Mouse (Mus musculus): Measurements from ENCODE around the gene Abhd6. TPM values are rescaled to one million over a fixed set of nuclear protein-coding genes. Genes with fewer than 3 reads are reported as not detected.

The Abhd6 gene
- polyA plus RNA-seq, 2 experiments = 3.4 to 9.2 TPM

DNA sequence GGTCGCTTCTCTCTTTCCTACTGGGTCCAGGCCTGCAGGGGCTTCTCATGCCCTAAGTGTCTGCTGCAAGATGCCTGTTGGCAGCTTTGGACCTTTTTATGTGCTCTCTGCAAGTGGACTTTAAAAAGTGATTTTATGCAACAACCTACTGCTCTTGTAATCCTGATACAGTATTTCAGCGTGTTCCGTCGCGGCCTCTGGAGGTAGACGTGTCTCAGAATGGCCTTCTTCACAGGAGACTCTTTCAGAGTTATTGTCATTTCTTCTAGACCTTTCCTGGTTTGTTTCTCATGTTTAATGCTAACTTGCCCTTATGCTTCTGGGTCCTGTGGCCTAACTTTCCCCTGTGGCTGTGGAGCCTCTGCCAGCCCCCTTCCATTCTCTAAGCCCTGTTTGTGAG lies 13.1 kb downstream of the Abhd6 start:
- no peak overlapping the region for H3K9ac ChIP-seq (replicated peaks)
- no peaks in the 10 kb centered on the region for H3K36me3 ChIP-seq (replicated peaks; ENCODE audit: control insufficient read depth, insufficient read depth, low read depth)
- DNase-seq (ENCODE audit: low read depth in 3 of 3, low spot score in 3 of 3) = no peak
- no peak overlapping the region for H3K4me3 ChIP-seq (ENCODE audit: insufficient read depth in 1 of 2, low read depth in 2 of 2, low read length in 2 of 2)
- no peak overlapping the region for H3K4me2 ChIP-seq (ENCODE audit: low read depth)
- 87% methylated on average over 6 of the region's 6 CpGs for whole genome bisulfite sequencing (ENCODE audit: insufficient replicate concordance)
- H3K9me3 ChIP-seq (ENCODE audit: control insufficient read depth, low read length) = no peaks in the 10 kb centered on the region
- H3K4me1 ChIP-seq (replicated peaks; ENCODE audit: control insufficient read depth in 2 of 2, insufficient read depth in 2 of 2, low read length in 1 of 2) = peaks cover 0 to 16% of the 10 kb centered on the region in 2 experiments; a peak in 2 of 4 replicates
- no peak for ATAC-seq (ENCODE audit: insufficient read depth)
- no peaks in the 10 kb centered on the region for H3K27me3 ChIP-seq (ENCODE audit: control insufficient read depth, insufficient read depth, low read length)
- TF ChIP-seq EP300 (IDR thresholded peaks at IDR 0.05; ENCODE audit: low read depth) = no peak
- no peak for TF ChIP-seq CTCF (IDR thresholded peaks at IDR 0.05; ENCODE audit: low read depth)
- no peak overlapping the region for H3K27ac ChIP-seq

GRCm38 (mm10) chr14:8016276-8016675 lies 13.6 kb downstream of the Abhd6 start:
- peak in 2 of 3 experiments; percentile 20 to 42 for DNase-seq (ENCODE audit: low read depth in 3 of 3, low spot score in 3 of 3)
- H3K9ac ChIP-seq (replicated peaks) = no peak overlapping the region

DNA sequence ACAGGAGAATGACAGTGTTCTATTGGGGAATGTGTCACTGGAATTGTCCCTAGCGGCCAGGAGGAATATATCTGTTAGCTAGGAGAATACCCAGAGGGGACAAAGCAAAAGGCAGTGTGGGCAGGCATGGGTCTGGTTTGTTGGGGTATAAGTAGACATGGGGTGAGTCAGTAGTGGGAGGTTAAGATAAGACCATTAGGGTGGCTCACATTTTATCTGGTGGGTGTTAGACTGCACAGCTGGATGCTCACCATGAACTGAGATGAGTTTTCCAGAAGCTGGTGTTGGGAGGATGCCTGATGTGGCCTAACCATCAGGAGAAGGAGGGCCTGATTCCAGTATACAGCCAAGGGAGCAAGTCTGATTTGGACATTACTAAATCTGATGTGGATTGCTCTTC lies 14.2 kb downstream of the Abhd6 start:
- ATAC-seq (ENCODE audit: insufficient read depth) (peak; percentile 78), DNase-seq (ENCODE audit: low read depth in 3 of 3, low spot score in 3 of 3) (peak in 1 of 3 experiments; percentile 26)
- H3K9ac ChIP-seq (replicated peaks) = no peak overlapping the region
- 55% methylated on average over 1 of the region's 1 CpGs for WGBS (ENCODE audit: insufficient replicate concordance)
- H3K36me3 ChIP-seq (replicated peaks; ENCODE audit: control insufficient read depth, insufficient read depth, low read depth) = no peaks in the 10 kb centered on the region
- no peaks in the 10 kb centered on the region for H3K27me3 ChIP-seq (ENCODE audit: control insufficient read depth, insufficient read depth, low read length)
- peaks cover 0 to 16% of the 10 kb centered on the region in 2 experiments; a peak in 2 of 4 replicates for H3K4me1 ChIP-seq (replicated peaks; ENCODE audit: control insufficient read depth in 2 of 2, insufficient read depth in 2 of 2, low read length in 1 of 2)
- no peak for TF ChIP-seq CTCF (IDR thresholded peaks at IDR 0.05; ENCODE audit: low read depth)
- TF ChIP-seq EP300 (IDR thresholded peaks at IDR 0.05; ENCODE audit: low read depth) = no peak
- H3K4me2 ChIP-seq (ENCODE audit: low read depth) = peak overlapping the region; percentile 30; the same call in 1 of the 2 replicates
- H3K27ac ChIP-seq = no peak overlapping the region
- H3K9me3 ChIP-seq (ENCODE audit: control insufficient read depth, low read length) = no peaks in the 10 kb centered on the region
- no peak overlapping the region for H3K4me3 ChIP-seq (ENCODE audit: insufficient read depth in 1 of 2, low read depth in 2 of 2, low read length in 2 of 2)

More at GRCm38 (mm10) chr14:8016276-8016675, 13.6 kb downstream of the Abhd6 start:
- Histone ChIP-seq H3K27me3 (ENCODE audit: control insufficient read depth, insufficient read depth, low read length) (no peaks in the 10 kb centered on the region), H3K27ac (no peak overlapping the region), H3K36me3 (replicated peaks; ENCODE audit: control insufficient read depth, insufficient read depth, low read depth) (no peaks in the 10 kb centered on the region), H3K4me1 (replicated peaks; ENCODE audit: control insufficient read depth in 2 of 2, insufficient read depth in 2 of 2, low read length in 1 of 2) (peaks cover 0 to 16% of the 10 kb centered on the region in 2 experiments; a peak in 2 of 4 replicates), H3K9me3 (ENCODE audit: control insufficient read depth, low read length) (no peaks in the 10 kb centered on the region), H3K4me3 (ENCODE audit: insufficient read depth in 1 of 2, low read depth in 2 of 2, low read length in 2 of 2) (no peak overlapping the region), H3K4me2 (ENCODE audit: low read depth) (peak overlapping the region; percentile 30; the same call in 1 of the 2 replicates)
- TF ChIP-seq CTCF (IDR thresholded peaks at IDR 0.05; ENCODE audit: low read depth) (no peak), EP300 (IDR thresholded peaks at IDR 0.05; ENCODE audit: low read depth) (no peak)
- WGBS (ENCODE audit: insufficient replicate concordance) = 56% methylated on average over 6 of the region's 6 CpGs
- peak; percentile 77 for ATAC-seq (ENCODE audit: insufficient read depth)

DNA sequence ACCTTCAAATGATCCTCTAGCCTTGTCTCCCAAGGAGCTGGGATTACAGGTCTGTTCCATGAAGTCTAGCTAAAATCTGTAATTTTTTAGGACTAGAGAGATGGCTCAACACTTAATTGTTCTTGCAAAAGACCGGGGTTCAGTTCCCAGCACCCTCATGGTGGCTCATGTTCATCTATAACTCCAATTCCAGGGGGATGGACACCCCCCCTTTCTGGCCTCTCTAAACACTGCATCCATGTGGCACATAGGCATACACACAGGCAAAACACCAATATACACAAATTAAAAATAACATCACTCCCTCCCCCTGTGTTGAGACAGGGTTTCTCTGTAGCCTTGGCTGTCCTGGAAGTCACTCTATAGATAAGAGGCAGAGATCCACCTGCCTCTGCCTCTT lies 17.3 kb downstream of the Abhd6 start:
- Histone ChIP-seq H3K4me3 (ENCODE audit: insufficient read depth in 1 of 2, low read depth in 2 of 2, low read length in 2 of 2) (no peak overlapping the region), H3K4me2 (ENCODE audit: low read depth) (no peak overlapping the region), H3K27ac (no peak overlapping the region), H3K36me3 (replicated peaks; ENCODE audit: control insufficient read depth, insufficient read depth, low read depth) (no peaks in the 10 kb centered on the region), H3K9me3 (ENCODE audit: control insufficient read depth, low read length) (no peaks in the 10 kb centered on the region), H3K27me3 (ENCODE audit: control insufficient read depth, insufficient read depth, low read length) (no peaks in the 10 kb centered on the region), H3K9ac (replicated peaks) (no peak overlapping the region), H3K4me1 (replicated peaks; ENCODE audit: control insufficient read depth in 2 of 2, insufficient read depth in 2 of 2, low read length in 1 of 2) (peaks cover 0 to 16% of the 10 kb centered on the region in 2 experiments; a peak in 2 of 4 replicates)
- DNase-seq (ENCODE audit: low read depth in 3 of 3, low spot score in 3 of 3) = no peak
- WGBS (ENCODE audit: insufficient replicate concordance) = 75% methylated on average over 1 of the region's 1 CpGs
- ATAC-seq (ENCODE audit: insufficient read depth) = no peak
- TF ChIP-seq EP300 (IDR thresholded peaks at IDR 0.05; ENCODE audit: low read depth) (no peak), CTCF (IDR thresholded peaks at IDR 0.05; ENCODE audit: low read depth) (no peak)

- DNase-seq (ENCODE audit: low read depth in 3 of 3, low spot score in 3 of 3) (no peak), ATAC-seq (ENCODE audit: insufficient read depth) (no peak)
- TF ChIP-seq EP300 (IDR thresholded peaks at IDR 0.05; ENCODE audit: low read depth) (no peak), CTCF (IDR thresholded peaks at IDR 0.05; ENCODE audit: low read depth) (no peak)
- no peak overlapping the region for H3K4me3 ChIP-seq (ENCODE audit: insufficient read depth in 1 of 2, low read depth in 2 of 2, low read length in 2 of 2)
- peaks cover 0 to 14% of the 10 kb centered on the region in 2 experiments; a peak in 2 of 4 replicates for H3K4me1 ChIP-seq (replicated peaks; ENCODE audit: control insufficient read depth in 2 of 2, insufficient read depth in 2 of 2, low read length in 1 of 2)
- no peaks in the 10 kb centered on the region for H3K36me3 ChIP-seq (replicated peaks; ENCODE audit: control insufficient read depth, insufficient read depth, low read depth)
- 71% methylated on average over 7 of the region's 7 CpGs for WGBS (ENCODE audit: insufficient replicate concordance)
- H3K9ac ChIP-seq (replicated peaks) = no peak overlapping the region
- H3K27ac ChIP-seq = no peak overlapping the region
- no peak overlapping the region for H3K4me2 ChIP-seq (ENCODE audit: low read depth)
- H3K27me3 ChIP-seq (ENCODE audit: control insufficient read depth, insufficient read depth, low read length) = no peaks in the 10 kb centered on the region
- H3K9me3 ChIP-seq (ENCODE audit: control insufficient read depth, low read length) = no peaks in the 10 kb centered on the region
Observed at GRCm38 (mm10) chr14:8020546-8020945, 17.8 kb downstream of the Abhd6 start.

All from liver, embryonic 14.5 days (tissue).